Comparison of ENCODE assay signal across 20 mouse cellular contexts in genomic region chr12:84880091-84880490, GRCm38 (mm10). TPM values are rescaled to one million over a fixed set of nuclear protein-coding genes. Genes with fewer than 3 reads are reported as not detected.
A peak's percentile ranks its signal among the peaks of the same experiment; 100 is the strongest.
DNase-seq lines count a peak whose midpoint lies in the region; ATAC-seq lines count a peak whose summit lies in the region.
"Had no signal": no experiment of that assay in that cellular context is flagged by ENCODE, and none has a peak within 500 bp of the region (broad histone marks: within the 10 kb centered on the region; RNA-seq: fewer than 3 reads in every experiment).

No protein-coding gene starts in this region.

- H3K36me3 ChIP-seq in kidney, embryonic 15.5 days: no peaks in the 10 kb centered on the region
- H3K36me3 ChIP-seq: embryonic facial prominence, embryonic 13.5 days; forebrain, embryonic 15.5 days; heart, embryonic 15.5 days; midbrain, embryonic 12.5 days had no signal

- H3K9ac ChIP-seq in kidney, embryonic 15.5 days: no peak overlapping the region
- H3K9ac ChIP-seq: embryonic facial prominence, embryonic 13.5 days; forebrain, embryonic 15.5 days; heart, embryonic 15.5 days had no signal

- peaks cover 65% of the 10 kb centered on the region for H3K27me3 ChIP-seq in kidney, embryonic 15.5 days

- H3K4me3 ChIP-seq in kidney, embryonic 15.5 days (replicated peaks): no peak overlapping the region
- H3K4me3 ChIP-seq: embryonic facial prominence, embryonic 13.5 days; forebrain, embryonic 15.5 days; heart, embryonic 15.5 days; left cerebral cortex, adult 2 months; midbrain, embryonic 12.5 days had no signal

- 55% methylated on average over 11 of the region's 11 CpGs for WGBS in kidney, embryonic 15.5 days

- H3K4me1 ChIP-seq in kidney, embryonic 15.5 days: peaks cover 19% of the 10 kb centered on the region

- peak; percentile 22 for DNase-seq in gastrocnemius, adult 18-20 months (ENCODE audit: low spot score)
- DNase-seq in gastrocnemius, adult 8-10 months (ENCODE audit: low spot score in 2 of 2): no peak
- peak; percentile 61 for DNase-seq in testis, postnatal 10 days (ENCODE audit: low spot score)
- DNase-seq in testis, postnatal 14 days (ENCODE audit: low spot score): no peak
- peak; percentile 87 to 92 for DNase-seq in cerebellum, postnatal 14 days
- DNase-seq in right cerebral cortex, adult 18-20 months: no peak
- DNase-seq in thymus, postnatal 14 days: no peak
- DNase-seq: adrenal gland, postnatal 10 days; B cell, adult 2 months; heart, adult 11 months; kidney, adult 2 months; thymus, postnatal 25 days had no signal

- H3K4me2 ChIP-seq in kidney, embryonic 15.5 days: no peak overlapping the region
- H3K4me2 ChIP-seq: embryonic facial prominence, embryonic 13.5 days; forebrain, embryonic 15.5 days; heart, embryonic 15.5 days; liver, embryonic 11.5 days; midbrain, embryonic 12.5 days had no signal

- H3K27ac ChIP-seq in kidney, embryonic 15.5 days: no peak overlapping the region
- H3K27ac ChIP-seq: embryonic facial prominence, embryonic 13.5 days; forebrain, embryonic 15.5 days; heart, embryonic 15.5 days; left cerebral cortex, adult 2 months; midbrain, embryonic 12.5 days had no signal

- ATAC-seq in kidney, embryonic 15.5 days (replicated peaks; ENCODE audit: low FRiP score): no peak
- ATAC-seq: forebrain, embryonic 15.5 days; hindbrain, embryonic 16.5 days had no signal

- H3K9me3 ChIP-seq in kidney, embryonic 15.5 days (replicated peaks): no peaks in the 10 kb centered on the region
- H3K9me3 ChIP-seq: embryonic facial prominence, embryonic 13.5 days; forebrain, embryonic 15.5 days; heart, embryonic 15.5 days; midbrain, embryonic 12.5 days had no signal

RNA-seq across cellular contexts. Expression of gene Ltbp2, which starts 3.8 kb away (rescaled TPM):
- 1 to 10 TPM; 2.6 to 3.1 TPM for total RNA-seq in gastrocnemius, adult 18-20 months (2021)
- 1 to 10 TPM; 1.6 to 3.1 (median 2.4) TPM for total RNA-seq in gastrocnemius, adult 8-10 months (2022)
- polyA plus RNA-seq in kidney, embryonic 15.5 days (2015; fragmentation: Nextera tagmentation; extraction: Ambion mirVana): 0.50 and 0.62 TPM in 2 replicates

Comparison
In these comparisons a context has a peak if more than half of its experiments do, and no peak if none do; other contexts are left out.
1. DNase-seq: peak in gastrocnemius, adult 18-20 months (single experiment), testis, postnatal 10 days (single experiment) and cerebellum, postnatal 14 days (2 of 2); none in gastrocnemius, adult 8-10 months (0 of 2), testis, postnatal 14 days (single experiment), right cerebral cortex, adult 18-20 months (single experiment) and thymus, postnatal 14 days (single experiment).